Mouse (Mus musculus): ENCODE measurements around the gene AC161166.1.
"Not testable (repeated sequence)": the region's sequence is repeated elsewhere in the genome, so short reads cannot be mapped to it uniquely, and the experiment has no call there.

GRCm38 (mm10) chr7:24520054-24520453, 7.8 kb upstream of the AC161166.1 start:
- not testable (repeated sequence) for TF ChIP-seq EP300 (IDR thresholded peaks at IDR 0.05; ENCODE audit: low read depth in 1 of 2, low read length in 2 of 2); USF1 (IDR thresholded peaks at IDR 0.05; ENCODE audit: low read depth, low read length); CTCF (IDR thresholded peaks at IDR 0.05 in 2 of 3, conservative IDR thresholded peaks at IDR 0.05 in 1 of 3; ENCODE audit: control insufficient read depth in 1 of 3, insufficient read depth in 1 of 3, low read depth in 2 of 3, low read length in 3 of 3, poor library complexity in 1 of 3, severe bottlenecking in 1 of 3); MEF2A (IDR thresholded peaks at IDR 0.05; ENCODE audit: extremely low read depth, insufficient replicate concordance, low read depth, low read length, poor library complexity, severe bottlenecking); POLR2AphosphoS5 (IDR thresholded peaks at IDR 0.05; ENCODE audit: borderline replicate concordance, low read depth, low read length); TBP (IDR thresholded peaks at IDR 0.05; ENCODE audit: low read depth, low read length); GABPA (IDR thresholded peaks at IDR 0.05; ENCODE audit: low read depth, low read length); POLR2A (IDR thresholded peaks at IDR 0.05; ENCODE audit: control insufficient read depth in 1 of 2, insufficient read depth in 1 of 2, low read depth in 1 of 2, low read length in 2 of 2, poor library complexity in 1 of 2); KAT2A (conservative IDR thresholded peaks at IDR 0.05; ENCODE audit: low read depth, low read length)
